Mouse (Mus musculus): ENCODE measurements at regions not wholly inside any gene's neighbourhood (a gene's known extent, or its start where the extent isn't known, plus 50 kb on each side); places are given as distances from the start of the nearest gene placed in this dataset.

- TF ChIP-seq MYC (IDR thresholded peaks at IDR 0.05; ENCODE audit: low read depth, low read length) (no peak), POLR2A (IDR thresholded peaks at IDR 0.05; ENCODE audit: control insufficient read depth in 1 of 2, insufficient read depth in 1 of 2, low read depth in 1 of 2, low read length in 2 of 2, poor library complexity in 1 of 2) (no peak), ETS1 (IDR thresholded peaks at IDR 0.05; ENCODE audit: low read depth, low read length) (no peak), CTCF (IDR thresholded peaks at IDR 0.05 in 2 of 3, conservative IDR thresholded peaks at IDR 0.05 in 1 of 3; ENCODE audit: control insufficient read depth in 1 of 3, insufficient read depth in 1 of 3, low read depth in 2 of 3, low read length in 3 of 3, poor library complexity in 1 of 3, severe bottlenecking in 1 of 3) (no peak), E2F4 (IDR thresholded peaks at IDR 0.05; ENCODE audit: borderline replicate concordance, low read depth, low read length) (no peak), ZNF384 (IDR thresholded peaks at IDR 0.05; ENCODE audit: low read depth, low read length) (no peak), RCOR1 (IDR thresholded peaks at IDR 0.05; ENCODE audit: low read depth, low read length) (no peak), USF2 (IDR thresholded peaks at IDR 0.05; ENCODE audit: borderline replicate concordance in 1 of 2, insufficient read depth in 1 of 2, low read depth in 1 of 2, low read length in 2 of 2) (no peak), ELF1 (IDR thresholded peaks at IDR 0.05; ENCODE audit: low read depth, low read length) (no peak), NELFE (IDR thresholded peaks at IDR 0.05; ENCODE audit: low read depth, low read length) (no peak), USF1 (IDR thresholded peaks at IDR 0.05; ENCODE audit: low read depth, low read length) (no peak), SIN3A (IDR thresholded peaks at IDR 0.05; ENCODE audit: low read length) (no peak), MXI1 (IDR thresholded peaks at IDR 0.05; ENCODE audit: low read depth, low read length) (no peak)
Measured at GRCm38 (mm10) chr8:41782837-41783236, 366.0 kb upstream of the Frg1 start.
